Mouse (Mus musculus) urinary bladder, postnatal 14 days (tissue): ENCODE data around the gene Gse1.

Experiments used
- DNase-seq: peaks from one replicate; pipeline ENCODE4 v3.0.0; 2021; ENCODE audit warnings: low spot score

Gse1 gene

GRCm38 (mm10) chr8:120498926-120499605 is 270.8 kb downstream of the Gse1 start:
- peak; percentile 93 for DNase-seq

GRCm38 (mm10) chr8:120500701-120501261 is 272.5 kb downstream of the Gse1 start:
- peak; percentile 90 for DNase-seq

GRCm38 (mm10) chr8:120501426-120501825 is 273.2 kb downstream of the Gse1 start:
- no peak for DNase-seq

GRCm38 (mm10) chr8:120502428-120502827 is 274.2 kb downstream of the Gse1 start:
- DNase-seq = no peak

- DNase-seq = peak; percentile 63
Observed at GRCm38 (mm10) chr8:120504251-120505081, 276.2 kb downstream of the Gse1 start.

- DNase-seq = no peak
Observed at GRCm38 (mm10) chr8:120505082-120505511, 276.8 kb downstream of the Gse1 start.

GRCm38 (mm10) chr8:120505619-120506310 is 277.5 kb downstream of the Gse1 start:
- DNase-seq = no peak

- no peak for DNase-seq
Observed at GRCm38 (mm10) chr8:120506562-120506961, 278.3 kb downstream of the Gse1 start.

GRCm38 (mm10) chr8:120507290-120507689 is 279.0 kb downstream of the Gse1 start:
- no peak for DNase-seq

- DNase-seq = no peak
Observed at GRCm38 (mm10) chr8:120509136-120510034, 281.1 kb downstream of the Gse1 start.

- DNase-seq = no peak
Observed at GRCm38 (mm10) chr8:120510035-120510416, 281.8 kb downstream of the Gse1 start.

GRCm38 (mm10) chr8:120510863-120511457 is 282.7 kb downstream of the Gse1 start:
- no peak for DNase-seq

- DNase-seq = no peak
Observed at GRCm38 (mm10) chr8:120511737-120512136, 283.5 kb downstream of the Gse1 start.

GRCm38 (mm10) chr8:120512326-120512725 is 284.1 kb downstream of the Gse1 start:
- DNase-seq = no peak

- DNase-seq = no peak
Observed at GRCm38 (mm10) chr8:120513145-120513544, 284.9 kb downstream of the Gse1 start.

GRCm38 (mm10) chr8:120513638-120514461 is 285.6 kb downstream of the Gse1 start:
- DNase-seq = no peak

GRCm38 (mm10) chr8:120515214-120515613 is 287.0 kb downstream of the Gse1 start:
- DNase-seq = no peak

- no peak for DNase-seq
Observed at GRCm38 (mm10) chr8:120515650-120516049, 287.4 kb downstream of the Gse1 start.

- no peak for DNase-seq
Observed at GRCm38 (mm10) chr8:120516182-120516755, 288.0 kb downstream of the Gse1 start.
